Mouse (Mus musculus): Measurements from ENCODE around the gene Xrn2. TPM values are rescaled to one million over a fixed set of nuclear protein-coding genes. Genes with fewer than 3 reads are reported as not detected.

Gene Xrn2
- 8.0 TPM for polyA plus RNA-seq (2015; fragmentation: Illumina TruSeq; extraction: RNeasy Lipid Tissue Mini Kit (QIAGEN cat#74804); ENCODE audit: insufficient read depth, low read depth, low replicate concordance)

GRCm38 (mm10) chr2:147012623-147013184 is at the start of gene Xrn2:
Gene Xrn2, plus strand, starts transcription at chr2:147012996.

DNA sequence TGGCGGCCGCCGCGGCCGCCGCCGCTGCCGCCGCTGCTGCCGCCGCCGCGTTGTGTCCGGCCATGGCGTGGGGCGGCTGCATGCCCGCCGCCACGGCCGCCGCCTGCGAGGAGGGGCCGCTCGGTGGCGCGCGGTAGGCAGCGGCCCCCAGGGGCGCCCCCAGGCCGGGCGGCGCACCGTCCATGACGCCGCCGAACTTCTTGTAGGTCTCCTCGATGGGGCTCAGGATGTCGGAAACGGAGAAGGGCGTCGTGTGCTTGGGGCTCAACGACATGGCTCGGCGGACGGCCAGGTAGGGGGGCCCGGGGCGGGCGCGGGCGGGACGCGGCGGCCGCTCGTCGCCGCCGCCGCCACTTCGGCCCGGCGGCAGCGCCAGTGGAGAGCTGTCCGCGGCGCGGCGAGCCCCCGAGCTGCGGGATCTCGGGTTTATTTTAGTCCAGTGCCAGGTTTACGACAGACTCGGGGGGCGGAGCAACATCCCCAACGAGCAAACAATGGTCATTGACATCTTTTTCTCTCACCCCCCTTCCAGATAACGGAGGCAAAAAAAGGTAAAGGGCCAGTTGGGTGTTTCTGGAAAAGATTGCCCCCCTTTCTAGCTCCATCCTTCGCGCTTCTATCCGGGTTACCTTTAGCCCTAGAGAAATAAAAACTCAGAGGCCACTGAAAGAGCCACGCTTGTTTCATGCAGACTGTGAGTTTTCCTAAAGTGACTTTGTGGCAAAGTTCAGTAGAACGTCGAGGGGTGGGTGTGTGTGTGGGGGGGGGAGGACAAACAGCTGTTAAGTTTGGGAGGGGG is 72.5 kb downstream of the Xrn2 start, which contains the start of gene Nkx2-4:
Gene Nkx2-4 (minus strand): TSS at position 374 of the 799 bp plus-strand sequence.

Other genes starting within 250 kb of the Xrn2 start
- 12.9 TPM for gene Kiz, start 157.1 kb upstream of the Xrn2 start, polyA plus RNA-seq (2015; fragmentation: Illumina TruSeq; extraction: RNeasy Lipid Tissue Mini Kit (QIAGEN cat#74804); ENCODE audit: insufficient read depth, low read depth, low replicate concordance)
- not detected for gene Nkx2-4, start 72.4 kb downstream of the Xrn2 start, polyA plus RNA-seq (2015; fragmentation: Illumina TruSeq; extraction: RNeasy Lipid Tissue Mini Kit (QIAGEN cat#74804); ENCODE audit: insufficient read depth, low read depth, low replicate concordance)
- 7.7 TPM for gene Nkx2-2, start 181.2 kb downstream of the Xrn2 start, polyA plus RNA-seq (2015; fragmentation: Illumina TruSeq; extraction: RNeasy Lipid Tissue Mini Kit (QIAGEN cat#74804); ENCODE audit: insufficient read depth, low read depth, low replicate concordance)

All from pancreas, adult 10 weeks (tissue).